Mouse (Mus musculus) kidney, adult 2 months (tissue): ENCODE measurements at regions not wholly inside any gene's neighbourhood (a gene's known extent, or its start where the extent isn't known, plus 50 kb on each side); places are given as distances from the start of the nearest gene placed in this dataset.

ENCODE experiments used
- DNase-seq: peaks from one replicate; pipeline ENCODE4 v3.0.0; 2021
- H3K27ac ChIP-seq: fragments of 200-500 bp; 2 replicates; pipeline ENCODE4 v1.5.1; 2012; ENCODE audit warnings: low read depth, low read length, control low read depth, inconsistent platforms; ENCODE audit not compliant: insufficient read depth
- H3K27me3 ChIP-seq: fragments of 200-500 bp; replicated peaks from 2 replicates; pipeline ENCODE4 v1.6.1; 2012; ENCODE audit warnings: mild to moderate bottlenecking, moderate library complexity, low read length, inconsistent platforms; ENCODE audit not compliant: control insufficient read depth, insufficient read depth
- H3K36me3 ChIP-seq: fragments of 200-500 bp; 2 replicates; pipeline ENCODE4 v1.6.1; 2012; ENCODE audit warnings: mild to moderate bottlenecking, moderate library complexity, low read length, inconsistent platforms; ENCODE audit not compliant: control insufficient read depth, insufficient read depth
- H3K4me1 ChIP-seq: fragments of 200-500 bp; 2 replicates; pipeline ENCODE4 v1.6.1; 2011; ENCODE audit warnings: low read length; ENCODE audit not compliant: control insufficient read depth, insufficient read depth
- H3K4me3 ChIP-seq: fragments of 200-500 bp; 2 replicates; pipeline ENCODE4 v1.5.1; 2011; ENCODE audit warnings: mild to moderate bottlenecking, low read depth, low read length, control low read depth; ENCODE audit not compliant: insufficient read depth
- CTCF ChIP-seq: fragments of 200-500 bp; conservative IDR thresholded peaks from 2 replicates; pipeline ENCODE4 v1.5.1; 2011; ENCODE audit warnings: low read depth, mild to moderate bottlenecking, control low read depth, low read length, moderate library complexity, mixed read lengths; ENCODE audit not compliant: insufficient read depth, insufficient read length
- POLR2A ChIP-seq: fragments of 200-500 bp; IDR thresholded peaks from one replicate; pipeline ENCODE4 v1.6.1; 2011; ENCODE audit warnings: low read depth, low read length, control low read depth
- WGBS: fragments of 180-500 bp; shearing (Covaris S2); methylation state at CpG from one replicate; pipeline ENCODE4 v1.1.7; 2018; 5-methylcytosine and 5-hydroxymethylcytosine counted together

GRCm38 (mm10) chr17:4767947-4768522 lies 226.1 kb upstream of the Arid1b start:
- WGBS: 91% methylated on average over 5 of the region's 5 CpGs
- no peak overlapping the region for H3K27ac ChIP-seq
- H3K4me1 ChIP-seq: no peaks in the 10 kb centered on the region
- H3K36me3 ChIP-seq: no peaks in the 10 kb centered on the region
- TF ChIP-seq POLR2A: no peak
- no peak for TF ChIP-seq CTCF
- H3K27me3 ChIP-seq: no peaks in the 10 kb centered on the region
- H3K4me3 ChIP-seq: no peak overlapping the region
- DNase-seq: no peak

GRCm38 (mm10) chr17:4769284-4769683 lies 224.8 kb upstream of the Arid1b start:
- Histone ChIP-seq H3K4me3 (no peak overlapping the region), H3K36me3 (no peaks in the 10 kb centered on the region), H3K4me1 (no peaks in the 10 kb centered on the region), H3K27ac (no peak overlapping the region), H3K27me3 (no peaks in the 10 kb centered on the region)
- TF ChIP-seq CTCF: no peak
- no peak for TF ChIP-seq POLR2A
- 93% methylated on average over 4 of the region's 4 CpGs for WGBS
- no peak for DNase-seq

DNA sequence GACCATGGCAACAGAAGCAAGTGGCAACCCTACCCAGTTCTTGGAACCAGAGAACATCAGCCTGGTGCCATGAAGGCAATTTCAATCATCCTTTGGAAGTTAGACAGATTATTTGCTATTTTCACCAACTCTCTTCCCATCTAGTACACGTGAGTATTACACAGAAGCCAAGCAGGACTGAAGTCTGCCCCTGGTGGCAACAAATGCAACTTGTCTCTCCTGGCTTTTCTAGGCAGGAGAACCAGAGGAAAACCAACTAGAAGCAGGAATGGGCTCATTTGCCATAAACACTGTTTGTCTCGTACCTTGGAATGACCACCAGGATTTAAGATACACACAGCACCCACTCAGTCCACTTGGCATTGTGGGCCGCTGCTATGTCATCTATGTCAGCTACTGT lies 224.1 kb upstream of the Arid1b start:
- DNase-seq: peak; percentile 21
- no peaks in the 10 kb centered on the region for H3K36me3 ChIP-seq
- H3K27ac ChIP-seq: no peak overlapping the region
- TF ChIP-seq CTCF (peak; percentile 43; the same call in 1 of the 2 replicates), POLR2A (no peak)
- WGBS: 85% methylated on average over 3 of the region's 3 CpGs
- no peak overlapping the region for H3K4me3 ChIP-seq
- no peaks in the 10 kb centered on the region for H3K4me1 ChIP-seq
- no peaks in the 10 kb centered on the region for H3K27me3 ChIP-seq

- no peaks in the 10 kb centered on the region for H3K36me3 ChIP-seq
- peak; percentile 67 for DNase-seq
- no peak overlapping the region for H3K4me3 ChIP-seq
- no peaks in the 10 kb centered on the region for H3K4me1 ChIP-seq
- WGBS: 3% methylated on average over 14 of the region's 14 CpGs
- H3K27ac ChIP-seq: no peak overlapping the region
- H3K27me3 ChIP-seq: no peaks in the 10 kb centered on the region
- TF ChIP-seq POLR2A: no peak
- peak; percentile 75 for TF ChIP-seq CTCF
Observed at GRCm38 (mm10) chr17:4778161-4778560, 216.0 kb upstream of the Arid1b start.

- no peak for DNase-seq
- H3K27me3 ChIP-seq: no peaks in the 10 kb centered on the region
- no peak overlapping the region for H3K27ac ChIP-seq
- H3K4me1 ChIP-seq: no peaks in the 10 kb centered on the region
- no peak for TF ChIP-seq CTCF
- no peak for TF ChIP-seq POLR2A
- no peak overlapping the region for H3K4me3 ChIP-seq
- no peaks in the 10 kb centered on the region for H3K36me3 ChIP-seq
- 79% methylated on average over 10 of the region's 10 CpGs for WGBS
Observed at GRCm38 (mm10) chr17:4779017-4779416, 215.1 kb upstream of the Arid1b start.

DNA sequence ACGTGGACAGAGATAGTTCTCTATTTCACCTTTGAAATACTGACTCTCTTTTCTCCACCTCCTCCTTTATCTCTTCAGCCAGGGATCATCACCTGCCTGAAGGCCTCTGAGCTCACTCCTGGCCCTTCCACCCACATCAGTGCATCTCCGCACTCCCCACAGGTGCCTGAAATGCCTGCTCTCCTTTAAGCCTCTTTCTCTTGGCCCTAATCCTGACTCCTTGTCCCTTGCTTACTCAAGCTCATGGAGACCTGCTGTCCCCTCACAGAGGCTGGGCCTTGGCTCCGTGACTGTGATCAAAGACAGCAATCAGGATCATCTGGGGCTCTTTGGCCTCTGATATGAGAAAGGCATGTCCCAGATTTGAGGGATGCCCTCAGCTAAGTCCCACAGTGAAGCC lies 212.5 kb upstream of the Arid1b start:
- Histone ChIP-seq H3K4me1 (no peaks in the 10 kb centered on the region), H3K27ac (no peak overlapping the region), H3K4me3 (no peak overlapping the region), H3K27me3 (no peaks in the 10 kb centered on the region), H3K36me3 (no peaks in the 10 kb centered on the region)
- 91% methylated on average over 3 of the region's 3 CpGs for WGBS
- no peak for TF ChIP-seq POLR2A
- no peak for TF ChIP-seq CTCF
- no peak for DNase-seq

GRCm38 (mm10) chr17:4784296-4784695 lies 209.8 kb upstream of the Arid1b start:
- Histone ChIP-seq H3K27ac (no peak overlapping the region), H3K27me3 (no peaks in the 10 kb centered on the region), H3K36me3 (no peaks in the 10 kb centered on the region), H3K4me3 (no peak overlapping the region), H3K4me1 (no peaks in the 10 kb centered on the region)
- peak; percentile 33 for DNase-seq
- WGBS: 68% methylated on average over 5 of the region's 5 CpGs
- no peak for TF ChIP-seq POLR2A
- no peak for TF ChIP-seq CTCF
